Mouse (Mus musculus) kidney, adult 2 months (tissue): ENCODE results near the gene Ndufb2. TPM values are rescaled to one million over a fixed set of nuclear protein-coding genes. Genes with fewer than 3 reads are reported as not detected.

Experiments
- DNase-seq: peaks from one replicate; pipeline ENCODE4 v3.0.0; 2021
- H3K27ac ChIP-seq: fragments of 200-500 bp; 2 replicates; pipeline ENCODE4 v1.5.1; 2012; ENCODE audit warnings: low read depth, low read length, control low read depth, inconsistent platforms; ENCODE audit not compliant: insufficient read depth
- H3K27me3 ChIP-seq: fragments of 200-500 bp; replicated peaks from 2 replicates; pipeline ENCODE4 v1.6.1; 2012; ENCODE audit warnings: mild to moderate bottlenecking, moderate library complexity, low read length, inconsistent platforms; ENCODE audit not compliant: control insufficient read depth, insufficient read depth
- H3K36me3 ChIP-seq: fragments of 200-500 bp; 2 replicates; pipeline ENCODE4 v1.6.1; 2012; ENCODE audit warnings: mild to moderate bottlenecking, moderate library complexity, low read length, inconsistent platforms; ENCODE audit not compliant: control insufficient read depth, insufficient read depth
- H3K4me1 ChIP-seq: fragments of 200-500 bp; 2 replicates; pipeline ENCODE4 v1.6.1; 2011; ENCODE audit warnings: low read length; ENCODE audit not compliant: control insufficient read depth, insufficient read depth
- H3K4me3 ChIP-seq: fragments of 200-500 bp; 2 replicates; pipeline ENCODE4 v1.5.1; 2011; ENCODE audit warnings: mild to moderate bottlenecking, low read depth, low read length, control low read depth; ENCODE audit not compliant: insufficient read depth
- CTCF ChIP-seq: fragments of 200-500 bp; conservative IDR thresholded peaks from 2 replicates; pipeline ENCODE4 v1.5.1; 2011; ENCODE audit warnings: low read depth, mild to moderate bottlenecking, control low read depth, low read length, moderate library complexity, mixed read lengths; ENCODE audit not compliant: insufficient read depth, insufficient read length
- POLR2A ChIP-seq: fragments of 200-500 bp; IDR thresholded peaks from one replicate; pipeline ENCODE4 v1.6.1; 2011; ENCODE audit warnings: low read depth, low read length, control low read depth
- WGBS: fragments of 180-500 bp; shearing (Covaris S2); methylation state at CpG from one replicate; pipeline ENCODE4 v1.1.7; 2018; 5-methylcytosine and 5-hydroxymethylcytosine counted together
- polyA plus RNA-seq: library from polyadenylated mRNA; depleted of rRNA; stranded (reverse); fragments of >200 nt; gene quantifications from 2 replicates; pipeline ENCODE4 v1.2.3, GENCODE M21; 2012

Gene Ndufb2
- polyA plus RNA-seq, 1 experiment, result 513 TPM

GRCm38 (mm10) chr6:39581087-39581784 is 11.1 kb upstream of the Ndufb2 start:
- no peak overlapping the region for H3K27ac ChIP-seq
- no peaks in the 10 kb centered on the region for H3K4me1 ChIP-seq
- WGBS, result 80% methylated on average over 7 of the region's 7 CpGs
- TF ChIP-seq CTCF (no peak), POLR2A (no peak)
- no peaks in the 10 kb centered on the region for H3K27me3 ChIP-seq
- H3K36me3 ChIP-seq, result peaks cover 4% of the 10 kb centered on the region
- no peak for DNase-seq
- no peak overlapping the region for H3K4me3 ChIP-seq

DNA sequence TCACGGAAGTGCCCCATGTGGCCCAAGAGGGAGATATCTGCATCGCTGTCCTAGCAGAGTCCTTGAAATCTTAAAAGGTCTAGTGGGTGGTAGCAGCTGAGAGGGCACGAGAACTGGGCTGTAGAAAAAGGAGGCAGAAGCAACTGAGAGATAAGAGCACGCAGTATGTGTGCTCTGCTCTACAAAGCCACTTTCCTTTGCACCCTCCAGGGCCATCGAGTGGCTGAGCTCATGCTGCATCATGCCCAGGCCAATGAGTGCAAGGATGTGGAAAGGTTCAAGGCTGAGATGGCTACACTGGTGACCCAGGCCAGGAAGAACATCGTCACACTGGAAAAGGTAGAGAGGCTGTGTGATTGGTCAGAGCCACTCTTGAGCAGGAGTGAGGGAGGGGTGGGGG is 6.9 kb upstream of the Ndufb2 start, which contains the start of gene Gm42420:
Gene Gm42420 (plus strand): TSS at position 237 of the 400 bp plus-strand sequence.
- peaks cover 3% of the 10 kb centered on the region; the same call in 1 of the 2 replicates for H3K36me3 ChIP-seq
- 96% methylated on average over 6 of the region's 6 CpGs for WGBS
- no peaks in the 10 kb centered on the region for H3K27me3 ChIP-seq
- TF ChIP-seq CTCF (no peak), POLR2A (no peak)
- H3K27ac ChIP-seq, result no peak within 1 kb of the TSS
- no peaks in the 10 kb centered on the region for H3K4me1 ChIP-seq
- no peak for DNase-seq
- H3K4me3 ChIP-seq, result no peak within 1 kb of the TSS

DNA sequence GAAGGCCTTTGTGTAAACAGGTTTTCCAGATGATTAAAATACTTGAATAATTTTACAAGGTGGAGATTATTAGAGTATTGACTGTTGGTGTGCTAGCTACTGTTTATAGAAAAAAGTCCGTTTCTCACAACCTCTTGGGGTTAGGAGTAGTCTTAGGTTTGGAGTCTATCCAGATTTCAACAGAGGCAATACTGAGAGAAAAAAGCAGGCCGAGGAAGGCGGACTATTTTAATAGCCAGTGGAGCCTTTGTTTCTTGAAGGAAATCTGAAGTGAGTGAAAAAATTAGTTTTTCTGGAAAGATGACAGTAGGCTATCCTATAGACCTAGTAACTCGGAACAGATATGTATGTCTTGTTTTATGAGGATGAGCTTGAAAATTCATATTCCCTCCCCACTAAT is 893 bp upstream of the Ndufb2 start:
- no peak for TF ChIP-seq CTCF
- H3K36me3 ChIP-seq, result no peaks in the 10 kb centered on the region
- no peak overlapping the region for H3K4me3 ChIP-seq
- DNase-seq, result no peak
- peaks cover 10% of the 10 kb centered on the region; the same call in 1 of the 2 replicates for H3K4me1 ChIP-seq
- H3K27me3 ChIP-seq, result no peaks in the 10 kb centered on the region
- 92% methylated on average over 4 of the region's 4 CpGs for WGBS
- no peak overlapping the region for H3K27ac ChIP-seq

DNA sequence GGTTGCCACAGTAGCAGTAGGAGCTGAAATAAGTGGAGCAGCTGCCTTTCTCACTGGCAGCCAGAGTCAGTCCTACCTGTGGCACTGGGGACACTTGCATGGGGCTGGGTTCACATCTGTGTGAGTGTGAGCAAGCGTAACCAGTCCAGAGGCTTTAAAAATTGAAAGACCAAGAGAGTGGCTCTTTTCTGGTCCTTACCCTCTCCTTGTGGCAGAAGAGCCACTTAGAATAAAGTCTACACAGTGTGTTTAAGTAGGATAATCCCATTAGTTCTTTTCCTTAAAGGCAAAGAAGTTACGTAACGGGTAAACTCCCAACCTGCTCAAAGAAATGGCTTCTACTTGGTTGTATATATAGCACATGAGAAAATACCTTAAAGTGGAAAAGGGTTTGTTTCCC is 8.5 kb downstream of the Ndufb2 start:
- no peak for DNase-seq
- Histone ChIP-seq H3K27me3 (no peaks in the 10 kb centered on the region), H3K36me3 (peaks cover 10% of the 10 kb centered on the region), H3K4me3 (no peak overlapping the region), H3K27ac (no peak overlapping the region), H3K4me1 (no peaks in the 10 kb centered on the region)
- 98% methylated on average over 3 of the region's 3 CpGs for WGBS
- no peak for TF ChIP-seq POLR2A
- TF ChIP-seq CTCF, result no peak

GRCm38 (mm10) chr6:39601828-39602227 is 9.5 kb downstream of the Ndufb2 start:
- Histone ChIP-seq H3K27ac (no peak overlapping the region), H3K27me3 (no peaks in the 10 kb centered on the region), H3K4me3 (no peak overlapping the region), H3K36me3 (peaks cover 10% of the 10 kb centered on the region), H3K4me1 (no peaks in the 10 kb centered on the region)
- 87% methylated on average over 3 of the region's 3 CpGs for WGBS
- no peak for DNase-seq
- no peak for TF ChIP-seq POLR2A
- TF ChIP-seq CTCF, result no peak

GRCm38 (mm10) chr6:39604565-39604964 is 12.2 kb downstream of the Ndufb2 start:
- peaks cover 4% of the 10 kb centered on the region for H3K36me3 ChIP-seq
- H3K4me1 ChIP-seq, result no peaks in the 10 kb centered on the region
- no peak for TF ChIP-seq POLR2A
- TF ChIP-seq CTCF, result no peak
- no peak for DNase-seq
- H3K4me3 ChIP-seq, result no peak overlapping the region
- 78% methylated on average over 5 of the region's 5 CpGs for WGBS
- no peaks in the 10 kb centered on the region for H3K27me3 ChIP-seq
- H3K27ac ChIP-seq, result no peak overlapping the region

DNA sequence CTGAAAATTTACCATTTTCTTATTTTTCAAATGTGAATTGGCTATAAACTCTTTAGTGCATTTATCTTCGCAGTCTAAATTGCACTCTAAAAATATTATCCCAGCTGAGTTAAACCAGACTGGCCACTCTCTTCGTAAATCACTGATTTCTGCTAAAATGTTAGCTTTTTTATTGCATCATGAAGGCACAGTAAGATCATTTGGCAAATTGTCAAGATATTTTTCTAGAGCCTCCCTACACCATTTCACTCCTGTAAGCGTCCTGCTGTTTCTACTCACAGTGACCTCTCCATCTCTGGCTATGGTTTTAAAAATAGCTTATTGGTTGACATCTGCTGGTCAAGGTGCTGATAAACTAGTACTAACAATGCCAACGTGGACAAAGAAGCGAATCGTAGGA is 13.7 kb downstream of the Ndufb2 start:
- H3K36me3 ChIP-seq, result peaks cover 3% of the 10 kb centered on the region
- TF ChIP-seq CTCF, result no peak
- TF ChIP-seq POLR2A, result no peak
- no peaks in the 10 kb centered on the region for H3K27me3 ChIP-seq
- no peak for DNase-seq
- H3K27ac ChIP-seq, result no peak overlapping the region
- H3K4me3 ChIP-seq, result no peak overlapping the region
- WGBS, result 76% methylated on average over 6 of the region's 6 CpGs
- no peaks in the 10 kb centered on the region for H3K4me1 ChIP-seq
